Comparison of ENCODE assay signal across 8 mouse cellular contexts in genomic region chr1:74000191-74000651, GRCm38 (mm10).
A peak's percentile ranks its signal among the peaks of the same experiment; 100 is the strongest.
DNase-seq lines count a peak whose midpoint lies in the region; ATAC-seq lines count a peak whose summit lies in the region.

No protein-coding gene starts in this region.

- H3K9me3 ChIP-seq in forebrain, embryonic 10.5 days = no peaks in the 10 kb centered on the region
- H3K9me3 ChIP-seq in forebrain, embryonic 16.5 days (ENCODE audit: control insufficient read depth, low read length) = no peaks in the 10 kb centered on the region
- no peaks in the 10 kb centered on the region for H3K9me3 ChIP-seq in embryonic facial prominence, embryonic 12.5 days
- H3K9me3 ChIP-seq in intestine, embryonic 15.5 days = no peaks in the 10 kb centered on the region
- H3K9me3 ChIP-seq in liver, embryonic 16.5 days (replicated peaks; ENCODE audit: control insufficient read depth, low read length) = no peaks in the 10 kb centered on the region

- 2% methylated on average over 5 of the region's 5 CpGs for WGBS in forebrain, embryonic 10.5 days
- WGBS in forebrain, embryonic 16.5 days = 6% methylated on average over 5 of the region's 5 CpGs
- WGBS in embryonic facial prominence, embryonic 12.5 days = 4% methylated on average over 5 of the region's 5 CpGs
- whole genome bisulfite sequencing in intestine, embryonic 15.5 days = 17% methylated on average over 5 of the region's 5 CpGs
- whole genome bisulfite sequencing in liver, embryonic 16.5 days (ENCODE audit: insufficient replicate concordance) = 16% methylated on average over 5 of the region's 5 CpGs

- H3K27ac ChIP-seq in forebrain, embryonic 10.5 days = peak overlapping the region; percentile 78
- no peak overlapping the region for H3K27ac ChIP-seq in forebrain, embryonic 16.5 days (ENCODE audit: low read length)
- peak overlapping the region; percentile 76 for H3K27ac ChIP-seq in embryonic facial prominence, embryonic 12.5 days
- H3K27ac ChIP-seq in intestine, embryonic 15.5 days = peak overlapping the region; percentile 51; the same call in 1 of the 2 replicates
- H3K27ac ChIP-seq in liver, embryonic 16.5 days (ENCODE audit: low read length) = peak overlapping the region; percentile 78

- no peak overlapping the region for H3K9ac ChIP-seq in forebrain, embryonic 16.5 days (replicated peaks; ENCODE audit: low read depth, low read length)
- H3K9ac ChIP-seq in embryonic facial prominence, embryonic 12.5 days = no peak overlapping the region
- H3K9ac ChIP-seq in intestine, embryonic 15.5 days = no peak overlapping the region
- H3K9ac ChIP-seq in liver, embryonic 16.5 days (ENCODE audit: low read depth, low read length) = peak overlapping the region; percentile 66

- peak; percentile 33 for DNase-seq in forebrain, embryonic 10.5 days (ENCODE audit: extremely low spot score, low spot score)
- no peak for DNase-seq in right cerebral cortex, postnatal 14 days
- no peak for DNase-seq in T-cell, adult 2 months (ENCODE audit: low spot score)
- DNase-seq in frontal cortex, adult 2 months (ENCODE audit: extremely low spot score in 1 of 2, low spot score in 1 of 2) = no peak

- H3K36me3 ChIP-seq in forebrain, embryonic 10.5 days (replicated peaks) = peaks cover 4% of the 10 kb centered on the region; the same call in 1 of the 2 replicates
- no peaks in the 10 kb centered on the region for H3K36me3 ChIP-seq in forebrain, embryonic 16.5 days (ENCODE audit: control insufficient read depth, insufficient read depth)
- H3K36me3 ChIP-seq in embryonic facial prominence, embryonic 12.5 days = peaks cover 14% of the 10 kb centered on the region
- no peaks in the 10 kb centered on the region for H3K36me3 ChIP-seq in intestine, embryonic 15.5 days
- peaks cover 12% of the 10 kb centered on the region for H3K36me3 ChIP-seq in liver, embryonic 16.5 days (ENCODE audit: control insufficient read depth, insufficient read depth)

- H3K4me3 ChIP-seq in forebrain, embryonic 10.5 days = no peak overlapping the region
- H3K4me3 ChIP-seq in forebrain, embryonic 16.5 days (replicated peaks; ENCODE audit: low read length) = no peak overlapping the region
- H3K4me3 ChIP-seq in embryonic facial prominence, embryonic 12.5 days = no peak overlapping the region
- no peak overlapping the region for H3K4me3 ChIP-seq in intestine, embryonic 15.5 days (replicated peaks)
- H3K4me3 ChIP-seq in liver, embryonic 16.5 days (ENCODE audit: low read depth, low read length) = peak overlapping the region; percentile 65

- ATAC-seq in forebrain, embryonic 16.5 days = no peak
- ATAC-seq in embryonic facial prominence, embryonic 12.5 days (ENCODE audit: insufficient number of reproducible peaks, insufficient read depth, low FRiP score, low TSS enrichment) = 0 out of 2 replicates have a peak, but pooled peaks have one; percentile 39
- peak; percentile 54 for ATAC-seq in intestine, embryonic 15.5 days
- no peak for ATAC-seq in liver, embryonic 16.5 days (ENCODE audit: low read depth)

- H3K4me1 ChIP-seq in forebrain, embryonic 10.5 days = peaks cover 41% of the 10 kb centered on the region
- peaks cover 5% of the 10 kb centered on the region; the same call in 1 of the 2 replicates for H3K4me1 ChIP-seq in forebrain, embryonic 16.5 days (replicated peaks; ENCODE audit: control insufficient read depth, insufficient read depth, low read length)
- peaks cover 34% of the 10 kb centered on the region for H3K4me1 ChIP-seq in embryonic facial prominence, embryonic 12.5 days
- peaks cover 41% of the 10 kb centered on the region for H3K4me1 ChIP-seq in intestine, embryonic 15.5 days (replicated peaks)
- peaks cover 58% of the 10 kb centered on the region for H3K4me1 ChIP-seq in liver, embryonic 16.5 days (ENCODE audit: control insufficient read depth, low read depth, low read length)

- no peaks in the 10 kb centered on the region for H3K27me3 ChIP-seq in forebrain, embryonic 10.5 days (ENCODE audit: poor library complexity, severe bottlenecking)
- no peaks in the 10 kb centered on the region for H3K27me3 ChIP-seq in forebrain, embryonic 16.5 days (replicated peaks; ENCODE audit: control insufficient read depth, insufficient read depth, low read length)
- no peaks in the 10 kb centered on the region for H3K27me3 ChIP-seq in embryonic facial prominence, embryonic 12.5 days
- H3K27me3 ChIP-seq in intestine, embryonic 15.5 days (replicated peaks) = no peaks in the 10 kb centered on the region
- H3K27me3 ChIP-seq in liver, embryonic 16.5 days (ENCODE audit: control insufficient read depth, insufficient read depth, low read depth, low read length) = no peaks in the 10 kb centered on the region

- no peak overlapping the region for H3K4me2 ChIP-seq in forebrain, embryonic 16.5 days (ENCODE audit: low read length)
- H3K4me2 ChIP-seq in embryonic facial prominence, embryonic 12.5 days (replicated peaks) = no peak overlapping the region
- no peak overlapping the region for H3K4me2 ChIP-seq in intestine, embryonic 15.5 days (replicated peaks)
- peak overlapping the region; percentile 71 for H3K4me2 ChIP-seq in liver, embryonic 16.5 days (ENCODE audit: low read depth, low read length)

Comparison
In these comparisons a context has a peak if more than half of its experiments do, and no peak if none do; other contexts are left out.
1. ATAC-seq: peak in embryonic facial prominence, embryonic 12.5 days (single experiment) and intestine, embryonic 15.5 days (single experiment); none in forebrain, embryonic 16.5 days (single experiment) and liver, embryonic 16.5 days (single experiment).